Mouse (Mus musculus): Measurements from ENCODE around the gene Rab15.

- TF ChIP-seq CTCF (IDR thresholded peaks at IDR 0.05; ENCODE audit: low read depth) (no peak), EP300 (IDR thresholded peaks at IDR 0.05; ENCODE audit: low read depth) (no peak)
Measured at GRCm38 (mm10) chr12:76770841-76771500, 51.7 kb downstream of the Rab15 start.

All from liver, postnatal 0 days (tissue).